Mouse (Mus musculus): Measurements from ENCODE around the gene Svs4. TPM values are rescaled to one million over a fixed set of nuclear protein-coding genes. Genes with fewer than 3 reads are reported as not detected.

The Svs4 gene
- not detected for polyA plus RNA-seq (2014; fragmentation: Illumina TruSeq; extraction: RNeasy Lipid Tissue Mini Kit (QIAGEN cat#74804); ENCODE audit: low read depth, low replicate concordance)

GRCm38 (mm10) chr2:164278359-164278758 lies at the start of gene Svs4:
TSS of gene Svs4 (minus strand) at chr2:164278459.

DNA sequence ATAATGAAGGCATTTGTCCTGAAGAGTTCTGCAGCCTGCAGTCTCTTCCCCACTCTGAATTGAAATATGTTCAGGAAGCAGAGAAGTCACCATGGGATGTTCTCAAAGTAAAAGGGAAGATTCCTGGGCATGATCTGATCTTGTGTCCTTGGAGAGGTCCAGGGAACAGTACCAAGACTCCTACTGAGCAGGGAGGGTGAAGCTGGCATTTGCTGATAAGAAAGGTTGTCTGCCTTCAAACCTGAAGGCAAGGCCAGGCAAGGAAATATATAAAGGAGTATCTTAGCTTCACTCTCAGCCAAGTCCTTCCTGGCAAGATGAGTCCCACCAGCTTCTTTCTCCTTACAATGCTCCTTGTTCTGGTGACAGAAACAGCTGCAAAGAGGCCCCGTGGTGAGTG lies 38.2 kb upstream of the Svs4 start, which contains the start of gene Svs6:
Gene Svs6 (plus strand): TSS at position 301 of the 400 bp plus-strand sequence.

GRCm38 (mm10) chr2:164288968-164289367 lies 10.7 kb upstream of the Svs4 start, which contains the start of gene Svs3a:
TSS of gene Svs3a (plus strand) at chr2:164289268.

GRCm38 (mm10) chr2:164256540-164256939 lies 21.7 kb downstream of the Svs4 start, which contains the start of gene Svs3b:
TSS of gene Svs3b (minus strand) at chr2:164256640.

GRCm38 (mm10) chr2:164238366-164238765 lies 39.9 kb downstream of the Svs4 start, which contains the start of gene Svs2:
TSS of gene Svs2 (minus strand) at chr2:164238466.

Other genes starting within 250 kb of the Svs4 start
- gene Stk4, start 208.1 kb downstream of the Svs4 start, polyA plus RNA-seq (2014; fragmentation: Illumina TruSeq; extraction: RNeasy Lipid Tissue Mini Kit (QIAGEN cat#74804); ENCODE audit: low read depth, low replicate concordance): 81.9 TPM
- gene Tomm34, start 207.3 kb downstream of the Svs4 start, polyA plus RNA-seq (2014; fragmentation: Illumina TruSeq; extraction: RNeasy Lipid Tissue Mini Kit (QIAGEN cat#74804); ENCODE audit: low read depth, low replicate concordance): 15.3 TPM
- gene Kcns1, start 107.3 kb downstream of the Svs4 start, polyA plus RNA-seq (2014; fragmentation: Illumina TruSeq; extraction: RNeasy Lipid Tissue Mini Kit (QIAGEN cat#74804); ENCODE audit: low read depth, low replicate concordance): not detected
- gene Wfdc5, start 95.7 kb downstream of the Svs4 start, polyA plus RNA-seq (2014; fragmentation: Illumina TruSeq; extraction: RNeasy Lipid Tissue Mini Kit (QIAGEN cat#74804); ENCODE audit: low read depth, low replicate concordance): not detected
- not detected for gene Wfdc12, start 87.9 kb downstream of the Svs4 start, polyA plus RNA-seq (2014; fragmentation: Illumina TruSeq; extraction: RNeasy Lipid Tissue Mini Kit (QIAGEN cat#74804); ENCODE audit: low read depth, low replicate concordance)
- gene Wfdc15a, start 78.3 kb downstream of the Svs4 start, polyA plus RNA-seq (2014; fragmentation: Illumina TruSeq; extraction: RNeasy Lipid Tissue Mini Kit (QIAGEN cat#74804); ENCODE audit: low read depth, low replicate concordance): not detected
- gene Wfdc15b, start 56.8 kb downstream of the Svs4 start, polyA plus RNA-seq (2014; fragmentation: Illumina TruSeq; extraction: RNeasy Lipid Tissue Mini Kit (QIAGEN cat#74804); ENCODE audit: low read depth, low replicate concordance): not detected
- not detected for gene Svs2, start 40.0 kb downstream of the Svs4 start, polyA plus RNA-seq (2014; fragmentation: Illumina TruSeq; extraction: RNeasy Lipid Tissue Mini Kit (QIAGEN cat#74804); ENCODE audit: low read depth, low replicate concordance)
- not detected for gene Svs3b, start 21.8 kb downstream of the Svs4 start, polyA plus RNA-seq (2014; fragmentation: Illumina TruSeq; extraction: RNeasy Lipid Tissue Mini Kit (QIAGEN cat#74804); ENCODE audit: low read depth, low replicate concordance)
- not detected for gene Svs3a, start 10.8 kb upstream of the Svs4 start, polyA plus RNA-seq (2014; fragmentation: Illumina TruSeq; extraction: RNeasy Lipid Tissue Mini Kit (QIAGEN cat#74804); ENCODE audit: low read depth, low replicate concordance)
- gene Svs6, start 38.3 kb upstream of the Svs4 start, polyA plus RNA-seq (2014; fragmentation: Illumina TruSeq; extraction: RNeasy Lipid Tissue Mini Kit (QIAGEN cat#74804); ENCODE audit: low read depth, low replicate concordance): not detected
- gene Svs5, start 54.3 kb upstream of the Svs4 start, polyA plus RNA-seq (2014; fragmentation: Illumina TruSeq; extraction: RNeasy Lipid Tissue Mini Kit (QIAGEN cat#74804); ENCODE audit: low read depth, low replicate concordance): not detected
- not detected for gene Slpi, start 110.6 kb upstream of the Svs4 start, polyA plus RNA-seq (2014; fragmentation: Illumina TruSeq; extraction: RNeasy Lipid Tissue Mini Kit (QIAGEN cat#74804); ENCODE audit: low read depth, low replicate concordance)
- not detected for gene Rbpjl, start 124.7 kb upstream of the Svs4 start, polyA plus RNA-seq (2014; fragmentation: Illumina TruSeq; extraction: RNeasy Lipid Tissue Mini Kit (QIAGEN cat#74804); ENCODE audit: low read depth, low replicate concordance)
- gene Matn4, start 126.7 kb upstream of the Svs4 start, polyA plus RNA-seq (2014; fragmentation: Illumina TruSeq; extraction: RNeasy Lipid Tissue Mini Kit (QIAGEN cat#74804); ENCODE audit: low read depth, low replicate concordance): not detected
- gene Sdc4, start 165.4 kb upstream of the Svs4 start, polyA plus RNA-seq (2014; fragmentation: Illumina TruSeq; extraction: RNeasy Lipid Tissue Mini Kit (QIAGEN cat#74804); ENCODE audit: low read depth, low replicate concordance): 55.2 TPM
- 7.6 TPM for gene Sys1, start 178.5 kb upstream of the Svs4 start, polyA plus RNA-seq (2014; fragmentation: Illumina TruSeq; extraction: RNeasy Lipid Tissue Mini Kit (QIAGEN cat#74804); ENCODE audit: low read depth, low replicate concordance)
- not detected for gene Gm20458, start 182.5 kb upstream of the Svs4 start, polyA plus RNA-seq (2014; fragmentation: Illumina TruSeq; extraction: RNeasy Lipid Tissue Mini Kit (QIAGEN cat#74804); ENCODE audit: low read depth, low replicate concordance)
- gene Trp53tg5, start 195.3 kb upstream of the Svs4 start, polyA plus RNA-seq (2014; fragmentation: Illumina TruSeq; extraction: RNeasy Lipid Tissue Mini Kit (QIAGEN cat#74804); ENCODE audit: low read depth, low replicate concordance): not detected
- gene Dbndd2, start 207.6 kb upstream of the Svs4 start, polyA plus RNA-seq (2014; fragmentation: Illumina TruSeq; extraction: RNeasy Lipid Tissue Mini Kit (QIAGEN cat#74804); ENCODE audit: low read depth, low replicate concordance): 3.4 TPM
- gene Pigt, start 219.1 kb upstream of the Svs4 start, polyA plus RNA-seq (2014; fragmentation: Illumina TruSeq; extraction: RNeasy Lipid Tissue Mini Kit (QIAGEN cat#74804); ENCODE audit: low read depth, low replicate concordance): 7.0 TPM

All from adrenal gland, adult 10 weeks (tissue).